Comparison of ENCODE assay signal across 18 mouse cellular contexts in genomic region chr9:88049792-88050191, GRCm38 (mm10).
"Had no signal": no experiment of that assay in that cellular context is flagged by ENCODE, and none has a peak within 500 bp of the region (broad histone marks: within the 10 kb centered on the region; RNA-seq: fewer than 3 reads in every experiment).

No protein-coding gene starts in this region.

- H3K27me3 ChIP-seq: lung, embryonic 15.5 days; megakaryocyte, embryonic 14.5 days; midbrain, embryonic 12.5 days; midbrain, embryonic 15.5 days; neural tube, embryonic 12.5 days had no signal

- DNase-seq: liver, postnatal 0 days; lung, adult 2 months; lung, postnatal 14 days; lung, postnatal 36 days; right cerebral cortex, adult 18-20 months; right cerebral cortex, postnatal 25 days; right cerebral cortex, postnatal 4 days; spleen, adult 18-20 months; thymus, adult 18-20 months; thymus, postnatal 14 days; thymus, postnatal 36 days had no signal

- H3K36me3 ChIP-seq: lung, embryonic 15.5 days; midbrain, embryonic 12.5 days; midbrain, embryonic 15.5 days; neural tube, embryonic 12.5 days had no signal

- H3K9ac ChIP-seq: liver, postnatal 0 days; lung, embryonic 15.5 days; midbrain, embryonic 12.5 days; midbrain, embryonic 15.5 days; neural tube, embryonic 12.5 days had no signal

- H3K9me3 ChIP-seq: lung, embryonic 15.5 days; megakaryocyte, embryonic 14.5 days; midbrain, embryonic 12.5 days; midbrain, embryonic 15.5 days; neural tube, embryonic 12.5 days had no signal

- H3K4me3 ChIP-seq: lung, embryonic 15.5 days; megakaryocyte, embryonic 14.5 days; midbrain, embryonic 12.5 days; midbrain, embryonic 15.5 days; neural tube, embryonic 12.5 days had no signal

- H3K4me2 ChIP-seq: lung, embryonic 15.5 days; midbrain, embryonic 12.5 days; midbrain, embryonic 15.5 days; neural tube, embryonic 12.5 days had no signal

- ATAC-seq: liver, postnatal 0 days; lung, postnatal 0 days had no signal

- H3K4me1 ChIP-seq: lung, embryonic 15.5 days; megakaryocyte, embryonic 14.5 days; midbrain, embryonic 15.5 days; neural tube, embryonic 12.5 days had no signal

- H3K27ac ChIP-seq: lung, embryonic 15.5 days; macrophage; midbrain, embryonic 12.5 days; midbrain, embryonic 15.5 days; neural tube, embryonic 12.5 days had no signal
